Mouse (Mus musculus) midbrain, postnatal 0 days (tissue): ENCODE measurements around the gene Gtf2h3. TPM values are rescaled to one million over a fixed set of nuclear protein-coding genes. Genes with fewer than 3 reads are reported as not detected.
"Not testable (repeated sequence)": the region's sequence is repeated elsewhere in the genome, so short reads cannot be mapped to it uniquely, and the experiment has no call there.

ENCODE experiments used
- ATAC-seq: fragments of 200-750 bp; cut with Nextera tagmentation; 2 replicates; pipeline ENCODE4 v1.8.0; 2017; ENCODE audit warnings: moderate number of reproducible peaks, mild to moderate bottlenecking, moderate TSS enrichment, moderate library complexity; ENCODE audit not compliant: low FRiP score
- DNase-seq: peaks from one replicate; pipeline ENCODE4 v3.0.0-alpha.2; 2015; ENCODE audit warnings: low spot score
- H3K27ac ChIP-seq: fragments of 300-500 bp; sonication (generic); 2 replicates; pipeline ENCODE4 v1.5.1; 2014; ENCODE audit warnings: low read depth, mild to moderate bottlenecking, low read length, mixed read lengths
- H3K27me3 ChIP-seq: fragments of 300-500 bp; sonication (generic); 2 replicates; pipeline ENCODE4 v1.6.1; 2014; ENCODE audit warnings: low read length, control low read depth, mixed read lengths; ENCODE audit not compliant: insufficient read depth
- H3K36me3 ChIP-seq: fragments of 300-500 bp; sonication (generic); 2 replicates; pipeline ENCODE4 v1.6.1; 2014; ENCODE audit warnings: low read length, control low read depth, mixed read lengths; ENCODE audit not compliant: insufficient read depth
- H3K4me1 ChIP-seq: fragments of 300-500 bp; sonication (generic); 2 replicates; pipeline ENCODE4 v1.6.1; 2014; ENCODE audit warnings: mild to moderate bottlenecking, control low read depth, antibody characterized with exemption, low read length, mixed read lengths; ENCODE audit not compliant: insufficient read depth
- H3K4me2 ChIP-seq: fragments of 300-500 bp; sonication (generic); 2 replicates; pipeline ENCODE4 v1.6.1; 2014; ENCODE audit warnings: low read depth, mild to moderate bottlenecking, low read length, mixed read lengths; ENCODE audit not compliant: poor library complexity, severe bottlenecking
- H3K4me3 ChIP-seq: fragments of 300-500 bp; sonication (generic); 2 replicates; pipeline ENCODE4 v1.5.1; 2014; ENCODE audit warnings: low read depth, mild to moderate bottlenecking, low read length, moderate library complexity
- H3K9ac ChIP-seq: fragments of 300-500 bp; sonication (generic); replicated peaks from 2 replicates; pipeline ENCODE4 v1.6.1; 2014; ENCODE audit warnings: mild to moderate bottlenecking, low read length, moderate library complexity, mixed read lengths; ENCODE audit not compliant: poor library complexity, severe bottlenecking
- H3K9me3 ChIP-seq: fragments of 300-500 bp; sonication (generic); 2 replicates; pipeline ENCODE4 v1.6.1; 2016; ENCODE audit warnings: low read length, control low read depth
- CTCF ChIP-seq: IDR thresholded peaks from 2 replicates; pipeline ENCODE4 v1.5.1; 2016; ENCODE audit warnings: antibody characterized with exemption, mild to moderate bottlenecking
- WGBS: fragments of 180-500 bp; shearing (Covaris S2); extraction: QIAGEN DNeasy Blood & Tissue Kit; methylation state at CpG from one replicate; pipeline ENCODE4 v1.1.7; 2014; 5-methylcytosine and 5-hydroxymethylcytosine counted together
- polyA plus RNA-seq: library from polyadenylated mRNA; unstranded; fragments of >200 nt; fragmentation: Nextera tagmentation; extraction: Ambion mirVana; gene quantifications from 2 replicates; pipeline ENCODE4 v1.2.1, GENCODE M21; 2015
- total RNA-seq: library from RNA; depleted of rRNA; stranded (reverse); fragments of >200 nt; gene quantifications from 2 replicates; pipeline ENCODE4 v1.2.3, GENCODE M21; 2014

Gtf2h3 gene
- total and polyA plus RNA-seq, 2 experiments from 2014 or later = 26.9 to 27.1 TPM

DNA sequence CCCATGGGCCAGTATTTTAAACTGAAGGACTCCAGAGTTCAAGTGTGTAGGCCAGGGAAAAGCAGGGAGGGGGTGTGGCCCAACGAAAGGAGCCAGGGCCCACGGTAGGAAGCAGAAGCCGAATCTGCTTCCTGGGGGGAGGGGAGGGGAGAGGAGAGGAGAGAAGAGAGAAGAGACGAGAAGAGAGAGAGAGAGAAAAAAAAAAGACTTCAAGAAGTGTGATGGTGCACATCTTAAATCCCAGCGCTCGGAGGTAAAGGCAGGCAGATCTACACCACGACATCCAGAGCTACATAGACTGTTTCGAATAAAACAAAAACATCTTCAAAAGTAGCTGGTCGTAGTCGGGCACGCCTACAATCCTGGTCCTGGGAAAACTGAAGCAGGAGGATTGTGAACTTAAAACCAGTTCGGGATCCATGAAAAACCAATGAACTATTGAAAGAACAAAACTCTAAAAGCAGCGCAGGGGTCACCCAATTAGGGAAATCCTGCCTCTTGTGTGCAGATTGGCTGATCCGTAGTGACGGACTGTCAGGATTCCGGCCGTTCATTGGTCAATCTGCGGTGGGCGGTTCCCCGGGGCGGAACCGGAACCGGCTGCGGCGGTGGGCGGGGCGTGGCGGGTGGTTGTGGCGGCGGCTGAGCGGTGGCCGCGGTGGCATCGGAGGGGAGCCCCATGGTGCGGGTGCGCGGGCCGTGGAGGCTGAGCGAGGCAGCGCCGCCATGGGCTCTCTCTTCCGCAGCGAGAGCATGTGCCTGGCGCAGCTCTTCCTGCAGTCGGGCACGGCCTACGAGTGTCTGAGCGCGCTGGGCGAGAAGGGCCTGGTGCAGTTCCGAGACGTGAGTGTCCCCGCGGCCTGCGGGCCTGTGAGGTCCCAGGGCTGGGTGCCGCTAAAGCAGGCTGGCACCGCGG lies 49.8 kb downstream of the Gtf2h3 start, which contains the start of gene Atp6v0a2:
TSS of gene Atp6v0a2 (plus strand) at position 129 of the 916 bp plus-strand sequence.
- no peaks in the 10 kb centered on the region for H3K9me3 ChIP-seq
- peak within 1 kb of the TSS; percentile 59 for H3K4me2 ChIP-seq
- H3K9ac ChIP-seq = peak within 1 kb of the TSS; percentile 88
- under 1% methylated on average over 49 of the region's 58 CpGs for WGBS
- H3K27me3 ChIP-seq = no peaks in the 10 kb centered on the region
- peak within 1 kb of the TSS; percentile 95 for H3K4me3 ChIP-seq
- peaks cover 20% of the 10 kb centered on the region; the same call in 1 of the 2 replicates for H3K36me3 ChIP-seq
- ATAC-seq (peak; percentile 95), DNase-seq (peak; percentile 95)
- peak within 1 kb of the TSS; percentile 75 for H3K27ac ChIP-seq
- H3K4me1 ChIP-seq = no peaks in the 10 kb centered on the region
- TF ChIP-seq CTCF = no peak

DNA sequence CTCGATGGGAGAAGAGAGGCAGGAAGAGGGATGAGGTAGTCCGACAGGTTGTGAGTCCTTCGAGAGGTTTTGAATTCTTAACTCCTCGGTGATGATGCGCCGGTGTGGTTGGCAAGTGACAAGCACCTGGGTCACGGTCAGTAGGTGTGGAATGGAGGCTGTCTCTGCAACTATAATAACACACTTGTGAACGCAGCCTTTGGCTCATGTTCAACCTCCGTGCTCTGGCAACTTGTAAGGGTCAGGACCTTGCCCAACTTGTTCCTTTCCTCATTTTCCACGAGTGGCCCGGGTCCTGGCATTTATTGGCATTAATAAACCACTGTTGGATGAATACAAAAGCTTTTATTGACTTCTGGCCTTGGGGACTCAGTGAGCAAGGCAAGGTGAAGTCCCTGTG lies 50.7 kb downstream of the Gtf2h3 start:
- Histone ChIP-seq H3K9ac (peak overlapping the region; percentile 88), H3K9me3 (no peaks in the 10 kb centered on the region), H3K27me3 (no peaks in the 10 kb centered on the region), H3K4me1 (no peaks in the 10 kb centered on the region), H3K36me3 (peaks cover 22% of the 10 kb centered on the region), H3K4me3 (peak overlapping the region; percentile 95), H3K27ac (no peak overlapping the region), H3K4me2 (peak overlapping the region; percentile 59)
- DNase-seq = no peak
- no peak for ATAC-seq
- WGBS = 25% methylated on average over 11 of the region's 11 CpGs
- TF ChIP-seq CTCF = no peak

GRCm38 (mm10) chr5:124631685-124632084 lies 52.7 kb downstream of the Gtf2h3 start:
- Histone ChIP-seq H3K27ac (no peak overlapping the region), H3K9me3 (no peaks in the 10 kb centered on the region), H3K4me1 (no peaks in the 10 kb centered on the region), H3K36me3 (peaks cover 26% of the 10 kb centered on the region), H3K27me3 (no peaks in the 10 kb centered on the region), H3K9ac (no peak overlapping the region), H3K4me2 (no peak overlapping the region), H3K4me3 (no peak overlapping the region)
- TF ChIP-seq CTCF = no peak
- ATAC-seq = no peak
- DNase-seq = no peak
- 94% methylated on average over 11 of the region's 11 CpGs for WGBS

- no peak for ATAC-seq
- H3K4me1 ChIP-seq = no peaks in the 10 kb centered on the region
- H3K27me3 ChIP-seq = no peaks in the 10 kb centered on the region
- peaks cover 28% of the 10 kb centered on the region for H3K36me3 ChIP-seq
- H3K27ac ChIP-seq = no peak overlapping the region
- H3K4me2 ChIP-seq = no peak overlapping the region
- H3K4me3 ChIP-seq = no peak overlapping the region
- WGBS = 79% methylated on average over 5 of the region's 5 CpGs
- no peak for TF ChIP-seq CTCF
- H3K9ac ChIP-seq = no peak overlapping the region
- no peaks in the 10 kb centered on the region for H3K9me3 ChIP-seq
- DNase-seq = no peak
These were observed 53.5 kb downstream of the Gtf2h3 start for GRCm38 (mm10) chr5:124632461-124632860.

DNA sequence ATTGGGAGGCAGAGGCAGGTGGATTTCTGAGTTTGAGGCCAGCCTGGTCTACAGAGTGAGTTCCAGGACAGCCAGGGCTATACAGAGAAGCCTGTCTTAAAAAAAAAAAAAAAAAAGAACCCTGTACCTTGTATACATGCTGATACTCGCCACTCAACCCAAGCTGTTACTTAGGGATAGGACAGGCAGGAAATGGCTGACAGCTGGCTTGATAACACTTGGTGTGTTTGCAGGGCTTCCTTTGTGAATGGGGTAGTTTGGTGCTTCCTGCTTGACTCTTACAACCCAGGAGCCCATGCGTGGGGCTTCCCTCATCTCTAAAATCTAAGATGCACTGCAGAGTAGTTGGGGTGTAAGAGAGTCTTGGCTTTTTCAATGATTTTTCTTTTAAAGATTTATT lies 54.5 kb downstream of the Gtf2h3 start:
- 92% methylated on average over 2 of the region's 2 CpGs for WGBS
- H3K4me2 ChIP-seq = no peak overlapping the region
- no peaks in the 10 kb centered on the region for H3K9me3 ChIP-seq
- H3K4me1 ChIP-seq = no peaks in the 10 kb centered on the region
- no peak overlapping the region for H3K4me3 ChIP-seq
- no peak overlapping the region for H3K27ac ChIP-seq
- peaks cover 35% of the 10 kb centered on the region for H3K36me3 ChIP-seq
- no peaks in the 10 kb centered on the region for H3K27me3 ChIP-seq
- no peak overlapping the region for H3K9ac ChIP-seq
- ATAC-seq (no peak), DNase-seq (no peak)
- no peak for TF ChIP-seq CTCF

- H3K27ac ChIP-seq, H3K9me3 ChIP-seq, ATAC-seq, H3K4me1 ChIP-seq, H3K27me3 ChIP-seq, H3K4me3 ChIP-seq, H3K4me2 ChIP-seq, H3K9ac ChIP-seq: not testable (repeated sequence)
- WGBS = 81% methylated on average over 4 of the region's 4 CpGs
- peaks cover 51% of the 10 kb centered on the region for H3K36me3 ChIP-seq
- TF ChIP-seq CTCF = peak; percentile 62
- peak; percentile 52 for DNase-seq
These were observed 56.1 kb downstream of the Gtf2h3 start for GRCm38 (mm10) chr5:124635068-124635467.
